Mouse (Mus musculus): ENCODE data around the gene Tbcel. TPM values are rescaled to one million over a fixed set of nuclear protein-coding genes. Genes with fewer than 3 reads are reported as not detected.

Gene Tbcel
- 10 to 100 TPM; 14.9 to 15.9 TPM for total RNA-seq (2021)
- long read RNA-seq, experiment 1, full-length matches to known transcripts, result 12 of 18 reads
- long read RNA-seq, experiment 1, partial matches to known transcripts, result 0 of 18 reads
- long read RNA-seq, experiment 1, other reads (novel, unspliced or antisense), result 6 of 18 reads
- long read RNA-seq, experiment 2, full-length matches to known transcripts, result 8 of 11 reads
- long read RNA-seq, experiment 2, partial matches to known transcripts, result 0 of 11 reads
- long read RNA-seq, experiment 2, other reads (novel, unspliced or antisense), result 3 of 11 reads

GRCm38 (mm10) chr9:42507709-42508108 lies at the start of gene Tbcel:
Gene Tbcel (minus strand): TSS chr9:42507809.
- DNase-seq (ENCODE audit: low spot score), result no peak

- DNase-seq (ENCODE audit: low spot score), result no peak
Observed at GRCm38 (mm10) chr9:42555186-42555585, 47.6 kb upstream of the Tbcel start.

- DNase-seq (ENCODE audit: low spot score), result peak; percentile 35
Observed at GRCm38 (mm10) chr9:42550116-42550515, 42.5 kb upstream of the Tbcel start.

DNA sequence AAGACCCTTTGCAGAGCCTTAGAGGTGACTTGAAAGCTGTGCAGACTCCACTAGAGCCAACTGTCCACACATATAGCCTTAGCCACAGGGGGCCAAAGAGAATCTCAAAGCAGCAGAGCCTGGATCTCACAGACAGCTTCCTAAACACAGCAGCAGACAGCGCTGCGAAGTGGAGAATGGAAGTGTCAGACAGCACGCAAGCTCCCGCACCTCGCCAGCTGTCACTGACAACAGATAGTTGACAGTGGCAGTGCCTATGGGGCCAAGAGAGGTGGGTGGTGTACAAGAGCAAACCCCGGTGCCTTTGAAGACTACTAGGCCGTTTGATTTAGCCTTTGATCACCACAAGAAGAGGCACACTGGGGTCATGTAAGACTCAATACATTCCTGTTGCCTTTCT lies 41.4 kb upstream of the Tbcel start:
- DNase-seq (ENCODE audit: low spot score), result no peak

DNA sequence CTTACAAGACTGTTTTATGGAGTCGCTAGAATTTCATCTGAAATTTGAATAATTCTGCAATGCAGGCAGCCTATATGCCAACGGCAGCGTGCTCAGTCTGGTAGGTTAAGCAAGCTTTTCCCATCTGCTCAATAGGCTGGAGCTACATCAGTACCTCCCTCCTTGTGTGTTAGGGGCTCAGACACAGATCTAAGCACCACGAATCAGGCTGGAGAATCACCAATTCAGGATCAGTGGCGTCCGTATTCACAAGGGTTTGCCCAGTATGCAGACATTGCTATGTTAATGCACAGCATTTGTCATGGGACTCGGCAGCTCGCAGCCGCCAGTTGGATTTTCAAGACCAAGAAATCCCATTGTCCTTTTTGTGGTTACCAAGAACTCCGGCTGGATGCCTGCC lies 36.9 kb upstream of the Tbcel start:
- DNase-seq (ENCODE audit: low spot score), result no peak

DNA sequence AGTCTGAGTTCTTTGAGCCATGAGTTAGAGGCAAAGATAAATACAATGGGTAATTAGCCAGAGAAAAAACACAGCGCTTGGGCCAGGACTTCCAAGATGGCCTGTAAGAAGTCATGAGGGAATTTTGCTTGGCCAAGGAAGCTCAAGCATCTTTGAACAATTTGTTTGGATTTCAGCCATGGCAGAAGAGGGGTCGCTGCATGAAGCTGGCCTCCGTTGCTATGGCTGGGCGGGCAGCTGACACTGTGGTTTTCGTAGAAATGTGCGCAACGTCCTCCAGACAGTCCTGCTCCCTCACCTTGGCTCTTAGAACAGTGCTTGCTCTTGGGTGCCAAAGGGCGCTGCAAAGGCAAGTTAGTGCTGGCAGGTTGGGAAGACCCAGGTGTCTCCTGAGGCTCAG lies 25.9 kb upstream of the Tbcel start:
- no peak for DNase-seq (ENCODE audit: low spot score)

GRCm38 (mm10) chr9:42533041-42533440 lies 25.4 kb upstream of the Tbcel start:
- DNase-seq (ENCODE audit: low spot score), result no peak

- no peak for DNase-seq (ENCODE audit: low spot score)
Observed at GRCm38 (mm10) chr9:42531951-42532350, 24.3 kb upstream of the Tbcel start.

DNA sequence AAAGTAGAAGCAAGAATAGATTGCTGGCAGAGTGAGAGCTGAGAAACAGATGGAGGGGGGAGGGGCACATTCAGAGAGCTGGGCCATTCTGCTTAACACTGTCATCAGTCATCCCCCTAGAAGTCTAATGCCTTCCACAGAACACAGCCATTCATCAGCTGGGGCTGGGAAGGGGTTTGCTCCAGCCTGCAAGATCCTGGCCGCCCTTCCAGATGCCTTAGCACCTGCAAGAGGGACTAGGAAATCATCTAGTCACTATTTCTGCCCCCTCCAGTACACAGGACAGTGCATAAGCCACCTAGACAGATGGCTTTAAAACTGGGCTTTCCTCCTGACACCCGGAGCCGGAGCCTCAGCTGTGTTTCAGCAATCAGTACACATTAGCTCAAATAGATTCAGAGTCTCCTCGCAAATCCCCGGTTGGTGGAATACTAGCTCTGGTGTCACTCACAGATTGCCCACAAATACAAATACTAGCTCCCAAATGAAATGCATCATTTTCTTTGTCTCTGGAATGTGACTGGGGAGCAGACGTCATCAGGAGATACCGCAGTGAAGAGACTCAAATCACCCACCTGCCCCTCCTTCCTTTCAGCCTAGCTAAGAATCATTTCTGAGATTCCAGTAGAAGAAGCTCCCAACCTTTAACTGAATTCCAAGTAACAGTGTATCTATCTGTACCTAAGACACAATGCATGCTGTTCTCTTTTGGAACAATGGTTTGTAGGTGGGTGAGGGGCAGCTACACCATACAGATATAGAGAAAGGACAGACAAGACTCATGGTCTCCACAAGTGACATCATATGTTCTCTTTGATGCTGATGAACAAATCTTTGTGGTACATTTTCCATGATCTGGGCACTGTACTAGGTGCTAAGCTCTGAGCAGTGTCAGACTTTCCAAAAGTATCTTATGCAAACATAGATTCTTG lies 22.9 kb upstream of the Tbcel start:
- DNase-seq (ENCODE audit: low spot score), result no peak

DNA sequence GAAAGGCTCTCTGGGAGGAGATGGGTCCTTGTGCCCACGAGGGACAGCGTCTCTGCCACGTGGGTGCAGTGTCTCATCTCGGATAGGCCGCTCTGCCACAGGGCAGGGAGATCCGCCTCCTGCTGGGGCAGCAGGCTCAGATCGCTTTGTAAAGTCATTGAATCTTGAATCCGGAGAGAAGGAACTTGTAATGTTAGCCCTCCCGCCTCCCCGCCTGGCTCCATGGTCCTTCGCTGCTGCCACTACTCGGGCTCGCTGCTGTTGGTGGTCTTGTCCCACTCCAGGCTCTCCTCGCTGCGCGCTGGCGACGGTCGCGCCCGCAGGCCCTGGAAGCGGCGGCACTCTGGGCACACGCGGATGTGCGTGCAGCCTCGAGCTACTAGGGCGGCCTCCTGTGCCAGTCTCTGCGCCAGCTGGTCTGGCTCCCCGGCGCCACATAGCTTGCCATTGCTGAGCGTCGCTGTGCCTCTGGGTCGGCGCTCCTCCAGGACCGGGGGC lies 13.0 kb upstream of the Tbcel start:
- no peak for DNase-seq (ENCODE audit: low spot score)

DNA sequence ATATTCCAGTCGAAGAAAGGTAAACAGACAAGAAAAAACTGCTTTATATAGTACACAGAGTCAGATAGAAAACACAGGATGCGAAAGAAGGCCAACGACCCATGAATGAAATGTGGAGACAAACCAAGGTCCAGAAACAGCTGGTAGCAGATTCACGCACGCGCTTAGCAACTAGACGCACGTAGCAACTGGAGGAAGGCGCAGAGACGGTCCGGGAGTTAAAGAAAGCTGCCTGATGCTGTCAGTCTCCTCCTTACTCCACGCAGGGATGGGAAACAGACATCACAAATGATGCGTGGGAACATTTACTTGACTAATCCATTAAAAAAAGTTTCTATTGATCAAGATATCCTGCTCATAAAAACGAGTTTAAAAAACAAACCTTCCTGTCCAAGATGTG lies 10.6 kb upstream of the Tbcel start:
- DNase-seq (ENCODE audit: low spot score), result no peak

DNA sequence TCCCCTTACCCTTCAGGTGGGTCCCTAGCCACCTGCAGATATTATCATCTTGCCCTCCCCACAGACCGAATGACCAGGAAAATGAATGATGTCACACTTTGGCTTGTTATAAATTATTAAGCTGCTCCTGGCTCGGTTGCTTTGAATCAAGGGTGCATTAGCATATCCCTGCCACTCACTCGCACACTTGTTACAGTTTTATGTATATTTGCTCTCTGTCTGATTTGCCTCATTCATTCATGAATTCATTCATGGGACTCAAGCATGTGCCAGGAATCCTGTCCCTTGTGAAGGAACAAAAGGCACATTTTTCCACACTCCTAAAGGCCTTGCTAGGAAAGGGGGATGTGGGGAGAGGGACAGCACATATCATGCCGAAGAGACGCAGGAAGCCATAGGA lies 5.5 kb upstream of the Tbcel start:
- DNase-seq (ENCODE audit: low spot score), result no peak

GRCm38 (mm10) chr9:42512312-42512711 lies 4.7 kb upstream of the Tbcel start:
- DNase-seq (ENCODE audit: low spot score), result no peak

- no peak for DNase-seq (ENCODE audit: low spot score)
Observed at GRCm38 (mm10) chr9:42508235-42508634, 626 bp upstream of the Tbcel start.

DNA sequence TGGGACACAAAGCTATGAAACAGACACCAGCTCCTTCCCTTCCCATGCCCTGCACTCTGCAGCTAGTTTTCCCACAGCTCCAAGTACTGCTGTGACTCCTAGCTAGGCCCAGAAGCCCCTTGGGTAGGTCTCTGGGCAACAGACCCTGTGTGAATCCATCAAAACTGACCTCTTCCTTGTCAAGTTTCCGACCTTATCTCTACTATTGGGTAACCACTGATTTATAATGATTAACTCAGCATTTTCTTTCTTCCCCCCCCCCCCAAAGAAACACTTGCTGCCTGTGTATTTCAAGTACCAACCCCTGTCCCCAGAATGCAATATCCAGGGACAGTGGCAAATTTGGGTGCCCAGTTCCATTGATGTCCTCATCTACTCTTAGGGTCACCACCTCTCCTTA lies 587 bp downstream of the Tbcel start:
- no peak for DNase-seq (ENCODE audit: low spot score)

DNA sequence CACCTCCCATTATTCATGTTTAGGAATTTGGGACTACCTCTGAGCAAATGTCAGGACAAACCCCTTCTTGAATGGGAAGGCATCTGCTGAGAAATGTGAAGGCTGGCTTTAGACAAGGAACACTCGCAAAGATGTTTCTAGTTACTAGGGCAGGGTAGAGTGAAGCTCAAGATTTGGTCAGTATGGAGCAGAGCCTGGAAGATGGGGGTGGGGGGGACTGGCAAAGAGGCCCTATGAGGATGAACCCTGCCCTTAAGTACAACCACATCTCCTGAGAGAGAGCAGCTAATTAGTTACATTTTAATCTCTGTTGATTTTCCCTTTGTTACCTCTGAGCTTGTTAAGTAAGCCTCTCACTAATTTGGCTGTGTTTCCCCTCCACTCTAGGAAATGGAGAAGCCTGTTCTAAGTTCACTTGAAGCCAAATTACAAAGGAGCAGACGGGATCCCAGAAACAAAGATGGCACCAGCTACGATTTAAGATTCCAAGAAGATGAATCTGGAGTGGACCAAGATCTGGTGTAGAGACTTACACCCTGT lies 2.6 kb downstream of the Tbcel start:
- no peak for DNase-seq (ENCODE audit: low spot score)

GRCm38 (mm10) chr9:42504559-42504958 lies 3.0 kb downstream of the Tbcel start:
- DNase-seq (ENCODE audit: low spot score), result no peak

GRCm38 (mm10) chr9:42503709-42504108 lies 3.9 kb downstream of the Tbcel start:
- DNase-seq (ENCODE audit: low spot score), result no peak

- DNase-seq (ENCODE audit: low spot score), result no peak
Observed at GRCm38 (mm10) chr9:42496296-42496695, 11.3 kb downstream of the Tbcel start.

DNA sequence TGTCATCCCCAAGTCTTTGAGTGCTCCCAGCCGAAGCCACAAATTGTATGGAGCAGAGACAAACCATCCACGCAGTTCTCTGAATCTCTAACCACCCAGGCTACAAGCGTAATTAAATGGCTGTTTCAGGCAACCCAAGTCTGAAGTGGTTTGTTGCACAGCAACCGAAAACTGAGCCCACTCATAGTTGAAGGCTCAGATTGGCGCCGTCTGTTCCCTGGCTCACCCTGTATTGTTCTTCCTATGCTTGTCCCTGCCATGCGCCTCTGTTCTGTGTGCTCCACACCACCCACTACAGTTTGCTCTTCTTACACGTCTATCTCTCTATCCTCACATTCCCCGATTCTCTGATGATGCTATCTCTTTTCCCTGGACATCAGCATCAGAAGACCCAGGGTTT lies 15.8 kb downstream of the Tbcel start:
- DNase-seq (ENCODE audit: low spot score), result no peak

- no peak for DNase-seq (ENCODE audit: low spot score)
Observed at GRCm38 (mm10) chr9:42490589-42491382, 16.8 kb downstream of the Tbcel start.

DNA sequence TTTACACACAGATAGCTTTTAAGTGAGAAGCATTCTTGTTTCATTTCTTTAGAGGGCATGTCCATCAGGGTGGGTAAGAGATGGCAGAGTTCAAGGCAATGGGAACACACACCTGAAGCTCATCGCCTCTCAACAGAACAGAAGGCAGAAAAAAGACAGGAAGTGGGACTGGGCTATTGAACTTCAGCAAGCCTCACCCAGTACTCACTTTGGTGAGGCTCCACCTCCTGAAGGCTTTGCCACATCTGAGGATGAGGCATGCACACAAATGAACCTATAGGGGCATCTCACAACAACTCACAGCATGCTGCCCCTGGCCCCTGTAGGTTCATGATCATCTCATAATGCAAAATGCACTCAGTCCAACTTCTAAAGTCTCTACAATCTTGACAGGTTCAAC lies 19.5 kb downstream of the Tbcel start:
- no peak for DNase-seq (ENCODE audit: low spot score)
